Mouse (Mus musculus): ENCODE data around the gene Nrde2.

- TF ChIP-seq GATA1 (IDR thresholded peaks at IDR 0.05; ENCODE audit: low read depth, low read length) (no peak), TBP (IDR thresholded peaks at IDR 0.05; ENCODE audit: low read depth, low read length) (no peak), CTCF (IDR thresholded peaks at IDR 0.05 in 2 of 3, conservative IDR thresholded peaks at IDR 0.05 in 1 of 3; ENCODE audit: control insufficient read depth in 1 of 3, insufficient read depth in 1 of 3, low read depth in 2 of 3, low read length in 3 of 3, poor library complexity in 1 of 3, severe bottlenecking in 1 of 3) (no peak), POLR2AphosphoS5 (IDR thresholded peaks at IDR 0.05; ENCODE audit: borderline replicate concordance, low read depth, low read length) (no peak), USF2 (IDR thresholded peaks at IDR 0.05; ENCODE audit: borderline replicate concordance in 1 of 2, insufficient read depth in 1 of 2, low read depth in 1 of 2, low read length in 2 of 2) (no peak), POLR2A (IDR thresholded peaks at IDR 0.05; ENCODE audit: control insufficient read depth in 1 of 2, insufficient read depth in 1 of 2, low read depth in 1 of 2, low read length in 2 of 2, poor library complexity in 1 of 2) (no peak), ZNF384 (IDR thresholded peaks at IDR 0.05; ENCODE audit: low read depth, low read length) (no peak), EP300 (IDR thresholded peaks at IDR 0.05; ENCODE audit: low read depth in 1 of 2, low read length in 2 of 2) (no peak), ETS1 (IDR thresholded peaks at IDR 0.05; ENCODE audit: low read depth, low read length) (no peak), MAX (IDR thresholded peaks at IDR 0.05; ENCODE audit: low read length) (no peak), ZC3H11A (IDR thresholded peaks at IDR 0.05; ENCODE audit: low read depth, low read length) (no peak), MYB (IDR thresholded peaks at IDR 0.05; ENCODE audit: low read depth, low read length) (no peak), CHD1 (IDR thresholded peaks at IDR 0.05; ENCODE audit: low read depth, low read length) (no peak)
Measured at GRCm38 (mm10) chr12:100190802-100191201, 31.3 kb upstream of the Nrde2 start.

Measured in MEL (cell line).